Mouse (Mus musculus) liver, postnatal 0 days (tissue): ENCODE measurements around the gene Lurap1. TPM values are rescaled to one million over a fixed set of nuclear protein-coding genes. Genes with fewer than 3 reads are reported as not detected.

Source experiments
- ATAC-seq: fragments of 200-750 bp; cut with Nextera tagmentation; 2 replicates; pipeline ENCODE4 v1.8.0; 2017; ENCODE audit warnings: mild to moderate bottlenecking, moderate library complexity
- DNase-seq: peaks from one replicate; pipeline ENCODE4 v3.0.0-alpha.2; 2016
- H3K27ac ChIP-seq: fragments of 300-500 bp; sonication (generic); 2 replicates; pipeline ENCODE4 v1.5.1; 2014; ENCODE audit warnings: antibody characterized with exemption, moderate library complexity, mild to moderate bottlenecking, low read depth
- H3K27me3 ChIP-seq: fragments of 300-500 bp; sonication (generic); 2 replicates; pipeline ENCODE4 v1.6.1; 2014; ENCODE audit warnings: low read length, control low read depth, mixed read lengths; ENCODE audit not compliant: insufficient read depth
- H3K36me3 ChIP-seq: fragments of 300-500 bp; sonication (generic); replicated peaks from 2 replicates; pipeline ENCODE4 v1.6.1; 2014; ENCODE audit warnings: mild to moderate bottlenecking, control low read depth, low read length, moderate library complexity, mixed read lengths; ENCODE audit not compliant: insufficient read depth
- H3K4me1 ChIP-seq: fragments of 300-500 bp; sonication (generic); 2 replicates; pipeline ENCODE4 v1.6.1; 2014; ENCODE audit warnings: antibody characterized with exemption, mild to moderate bottlenecking, control low read depth; ENCODE audit not compliant: insufficient read depth
- H3K4me2 ChIP-seq: fragments of 300-500 bp; sonication (generic); 2 replicates; pipeline ENCODE4 v1.6.1; 2014; ENCODE audit warnings: low read depth, mild to moderate bottlenecking, low read length, moderate library complexity, mixed read lengths
- H3K4me3 ChIP-seq: fragments of 300-500 bp; sonication (generic); 2 replicates; pipeline ENCODE4 v1.5.1; 2014; ENCODE audit warnings: low read depth, low read length
- H3K9ac ChIP-seq: fragments of 300-500 bp; sonication (generic); replicated peaks from 2 replicates; pipeline ENCODE4 v1.6.1; 2014; ENCODE audit warnings: mild to moderate bottlenecking, moderate library complexity
- H3K9me3 ChIP-seq: fragments of 300-500 bp; sonication (generic); 2 replicates; pipeline ENCODE4 v1.6.1; 2016; ENCODE audit warnings: mild to moderate bottlenecking, control low read depth, low read length, mixed read lengths
- CTCF ChIP-seq: sonication (generic); IDR thresholded peaks from 2 replicates; pipeline ENCODE4 v1.5.1; 2016; ENCODE audit warnings: antibody characterized with exemption, low read depth
- EP300 ChIP-seq: IDR thresholded peaks from 2 replicates; pipeline ENCODE4 v1.6.1; 2016; ENCODE audit warnings: antibody characterized with exemption, low read depth, mild to moderate bottlenecking
- WGBS: fragments of 180-500 bp; shearing (Covaris S2); extraction: QIAGEN DNeasy Blood & Tissue Kit; methylation state at CpG from one replicate; pipeline ENCODE4 v1.1.7; 2014; ENCODE audit not compliant: insufficient replicate concordance; 5-methylcytosine and 5-hydroxymethylcytosine counted together
- polyA plus RNA-seq: library from polyadenylated mRNA; unstranded; fragments of >200 nt; fragmentation: Nextera tagmentation; extraction: Ambion mirVana; gene quantifications from 2 replicates; pipeline ENCODE4 v1.2.1, GENCODE M21; 2015

Lurap1 gene
- polyA plus RNA-seq, 1 experiment from 2014 or later, result 0.27 TPM

GRCm38 (mm10) chr4:116125803-116126386 is 25.2 kb downstream of the Lurap1 start:
- Histone ChIP-seq H3K4me1 (peaks cover 23% of the 10 kb centered on the region; the same call in 1 of the 2 replicates), H3K9me3 (no peaks in the 10 kb centered on the region), H3K4me3 (no peak overlapping the region), H3K4me2 (no peak overlapping the region), H3K36me3 (no peaks in the 10 kb centered on the region), H3K27me3 (no peaks in the 10 kb centered on the region), H3K9ac (no peak overlapping the region), H3K27ac (no peak overlapping the region)
- ATAC-seq (no peak), DNase-seq (no peak)
- 77% methylated on average over 4 of the region's 4 CpGs for WGBS
- TF ChIP-seq EP300 (no peak), CTCF (no peak)

- 5% methylated on average over 24 of the region's 24 CpGs for WGBS
- DNase-seq (peak; percentile 87), ATAC-seq (peak; percentile 98)
- Histone ChIP-seq H3K27ac (peak within 1 kb of the TSS; percentile 71), H3K4me3 (peak within 1 kb of the TSS; percentile 80), H3K9me3 (no peaks in the 10 kb centered on the region), H3K4me1 (peaks cover 23% of the 10 kb centered on the region; the same call in 1 of the 2 replicates), H3K4me2 (peak within 1 kb of the TSS; percentile 80), H3K36me3 (no peaks in the 10 kb centered on the region), H3K27me3 (no peaks in the 10 kb centered on the region), H3K9ac (peak within 1 kb of the TSS; percentile 77)
- no peak for TF ChIP-seq EP300
- peak; percentile 36 for TF ChIP-seq CTCF
Observed at GRCm38 (mm10) chr4:116123602-116124519, 27.3 kb downstream of the Lurap1 start, which contains the start of the genes Rad54l and Pomgnt1. Gene Rad54l, minus strand, starts transcription at chr4:116123690. Gene Pomgnt1, plus strand, starts transcription at chr4:116123840.

GRCm38 (mm10) chr4:116122762-116123161 is 28.4 kb downstream of the Lurap1 start:
- no peak overlapping the region; the same call in 1 of the 2 replicates for H3K27ac ChIP-seq
- H3K9me3 ChIP-seq, result no peaks in the 10 kb centered on the region
- H3K4me2 ChIP-seq, result peak overlapping the region; percentile 80
- H3K9ac ChIP-seq, result peak overlapping the region; percentile 77
- H3K27me3 ChIP-seq, result no peaks in the 10 kb centered on the region
- no peak for TF ChIP-seq EP300
- TF ChIP-seq CTCF, result no peak
- WGBS, result 0% methylated on average over 1 of the region's 1 CpGs
- ATAC-seq (no peak), DNase-seq (no peak)
- H3K4me1 ChIP-seq, result peaks cover 23% of the 10 kb centered on the region; the same call in 1 of the 2 replicates
- H3K4me3 ChIP-seq, result peak overlapping the region; percentile 80
- no peaks in the 10 kb centered on the region for H3K36me3 ChIP-seq

GRCm38 (mm10) chr4:116111486-116111885 is 39.7 kb downstream of the Lurap1 start:
- ATAC-seq (no peak), DNase-seq (no peak)
- Histone ChIP-seq H3K27ac (no peak overlapping the region), H3K4me3 (no peak overlapping the region), H3K27me3 (no peaks in the 10 kb centered on the region), H3K4me2 (no peak overlapping the region), H3K36me3 (peaks cover 7% of the 10 kb centered on the region; the same call in 1 of the 2 replicates), H3K9me3 (no peaks in the 10 kb centered on the region), H3K9ac (no peak overlapping the region), H3K4me1 (no peaks in the 10 kb centered on the region)
- TF ChIP-seq EP300 (no peak), CTCF (no peak)
- 93% methylated on average over 2 of the region's 2 CpGs for WGBS

- no peaks in the 10 kb centered on the region for H3K9me3 ChIP-seq
- no peak overlapping the region for H3K4me2 ChIP-seq
- H3K36me3 ChIP-seq, result peaks cover 9% of the 10 kb centered on the region; the same call in 1 of the 2 replicates
- no peaks in the 10 kb centered on the region for H3K4me1 ChIP-seq
- no peak overlapping the region for H3K4me3 ChIP-seq
- TF ChIP-seq EP300, result no peak
- no peak for TF ChIP-seq CTCF
- no peak overlapping the region for H3K9ac ChIP-seq
- H3K27me3 ChIP-seq, result no peaks in the 10 kb centered on the region
- WGBS, result 81% methylated on average over 6 of the region's 6 CpGs
- ATAC-seq (no peak), DNase-seq (no peak)
- no peak overlapping the region for H3K27ac ChIP-seq
Observed at GRCm38 (mm10) chr4:116110695-116111094, 40.4 kb downstream of the Lurap1 start.

GRCm38 (mm10) chr4:116105278-116105677 is 45.9 kb downstream of the Lurap1 start:
- no peak overlapping the region for H3K9ac ChIP-seq
- H3K4me1 ChIP-seq, result no peaks in the 10 kb centered on the region; the same call in 1 of the 2 replicates
- no peaks in the 10 kb centered on the region for H3K27me3 ChIP-seq
- WGBS, result 88% methylated on average over 5 of the region's 5 CpGs
- H3K36me3 ChIP-seq, result peaks cover 16% of the 10 kb centered on the region
- TF ChIP-seq CTCF (no peak), EP300 (no peak)
- no peak overlapping the region for H3K4me2 ChIP-seq
- ATAC-seq, result no peak
- no peak overlapping the region for H3K27ac ChIP-seq
- H3K9me3 ChIP-seq, result no peaks in the 10 kb centered on the region
- no peak overlapping the region for H3K4me3 ChIP-seq
- no peak for DNase-seq
